Mouse (Mus musculus) liver, embryonic 14.5 days (tissue): ENCODE data around the gene Lefty2. TPM values are rescaled to one million over a fixed set of nuclear protein-coding genes. Genes with fewer than 3 reads are reported as not detected.

ENCODE experiments used
- ATAC-seq: fragments of 200-750 bp; cut with Nextera tagmentation; 2 replicates; pipeline ENCODE4 v1.8.0; 2017; ENCODE audit warnings: moderate number of reproducible peaks, mild to moderate bottlenecking, moderate library complexity; ENCODE audit not compliant: insufficient read depth
- DNase-seq, 3 experiments: peaks; one replicate each; pipeline ENCODE4 v3.0.0-alpha.2; 2012 to 2013; ENCODE audit warnings: low read depth in 3 of 3, low spot score in 3 of 3
- H3K27ac ChIP-seq: fragments of 300-500 bp; sonication (generic); 2 replicates; pipeline ENCODE4 v1.5.1; 2014; ENCODE audit warnings: moderate library complexity, mild to moderate bottlenecking, control low read depth, inconsistent platforms
- H3K27me3 ChIP-seq: fragments of 300-500 bp; sonication (generic); 2 replicates; pipeline ENCODE4 v1.6.1; 2014; ENCODE audit warnings: mild to moderate bottlenecking, low read length, moderate library complexity; ENCODE audit not compliant: control insufficient read depth, insufficient read depth
- H3K36me3 ChIP-seq: fragments of 300-500 bp; sonication (generic); replicated peaks from 2 replicates; pipeline ENCODE4 v1.6.1; 2014; ENCODE audit warnings: low read depth; ENCODE audit not compliant: control insufficient read depth, insufficient read depth
- H3K4me1 ChIP-seq, 2 experiments: fragments of 200-500 bp in 1 of 2; fragments of 300-500 bp in 1 of 2; sonication (generic) in 1 of 2; replicated peaks; 2 replicates each; pipeline ENCODE4 v1.6.1; 2012 to 2014; ENCODE audit warnings: antibody characterized with exemption in 1 of 2, inconsistent platforms in 1 of 2, low read length in 1 of 2; ENCODE audit not compliant: control insufficient read depth in 2 of 2, insufficient read depth in 2 of 2
- H3K4me2 ChIP-seq: fragments of 300-500 bp; sonication (generic); 2 replicates; pipeline ENCODE4 v1.6.1; 2014; ENCODE audit warnings: low read depth, mild to moderate bottlenecking, control low read depth, moderate library complexity
- H3K4me3 ChIP-seq, 2 experiments: fragments of 200-500 bp in 1 of 2; fragments of 300-500 bp in 1 of 2; sonication (generic) in 1 of 2; 2 replicates each; pipeline ENCODE4 v1.5.1; 2012 to 2014; ENCODE audit warnings: low read depth in 2 of 2, low read length in 2 of 2, mild to moderate bottlenecking in 2 of 2, control low read depth in 1 of 2, inconsistent platforms in 1 of 2, moderate library complexity in 1 of 2; ENCODE audit not compliant: insufficient read depth in 1 of 2
- H3K9ac ChIP-seq: fragments of 300-500 bp; sonication (generic); replicated peaks from 2 replicates; pipeline ENCODE4 v1.6.1; 2014; ENCODE audit warnings: mild to moderate bottlenecking, control low read depth, moderate library complexity
- H3K9me3 ChIP-seq: fragments of 300-500 bp; sonication (generic); 2 replicates; pipeline ENCODE4 v1.6.1; 2016; ENCODE audit warnings: low read length, mixed read lengths; ENCODE audit not compliant: control insufficient read depth
- CTCF ChIP-seq: IDR thresholded peaks from 2 replicates; pipeline ENCODE4 v1.5.1; 2016; ENCODE audit warnings: antibody characterized with exemption, low read depth, control low read depth
- EP300 ChIP-seq: IDR thresholded peaks from 2 replicates; pipeline ENCODE4 v1.6.1; 2016; ENCODE audit warnings: antibody characterized with exemption, low read depth
- WGBS: fragments of 180-500 bp; shearing (Covaris S2); extraction: QIAGEN DNeasy Blood & Tissue Kit; methylation state at CpG from one replicate; pipeline ENCODE4 v1.1.7; 2014; ENCODE audit not compliant: insufficient replicate concordance; 5-methylcytosine and 5-hydroxymethylcytosine counted together
- polyA plus RNA-seq, 2 experiments: library from polyadenylated mRNA; depleted of rRNA in 1 of 2; stranded (reverse) in 1 of 2; unstranded in 1 of 2; fragments of >200 nt; fragmentation: Nextera tagmentation in 1 of 2; extraction: Ambion mirVana in 1 of 2; gene quantifications; 2 replicates each; pipeline versions ENCODE4 v1.2.1 to v1.2.3; 2012 to 2014

The Lefty2 gene
- polyA plus RNA-seq, 2 experiments, result not detected

GRCm38 (mm10) chr1:180904039-180904814, 11.3 kb downstream of the Lefty2 start, which contains the start of gene Pycr2:
Pycr2 (plus strand) TSS chr1:180904293.
- peak; percentile 91 to 93 (median 93) for DNase-seq
- Histone ChIP-seq H3K36me3 (peaks cover 37% of the 10 kb centered on the region), H3K9me3 (no peaks in the 10 kb centered on the region), H3K9ac (peak within 1 kb of the TSS; percentile 93), H3K27ac (peak within 1 kb of the TSS; percentile 99), H3K4me3 (peak within 1 kb of the TSS; percentile 94 to 97), H3K4me2 (peak within 1 kb of the TSS; percentile 99), H3K4me1 (peaks cover 36 to 39% of the 10 kb centered on the region in 2 experiments), H3K27me3 (no peaks in the 10 kb centered on the region)
- TF ChIP-seq CTCF, result no peak
- no peak for TF ChIP-seq EP300
- peak; percentile 77 for ATAC-seq
- WGBS, result under 1% methylated on average over 52 of the region's 52 CpGs

GRCm38 (mm10) chr1:180904815-180905080, 11.8 kb downstream of the Lefty2 start:
- DNase-seq, result no peak
- Histone ChIP-seq H3K4me1 (peaks cover 36 to 39% of the 10 kb centered on the region in 2 experiments), H3K36me3 (peaks cover 37% of the 10 kb centered on the region), H3K27ac (peak overlapping the region; percentile 80), H3K4me2 (peak overlapping the region; percentile 99), H3K9me3 (no peaks in the 10 kb centered on the region), H3K27me3 (no peaks in the 10 kb centered on the region), H3K9ac (peak overlapping the region; percentile 93), H3K4me3 (peak overlapping the region; percentile 94 to 97)
- WGBS, result under 1% methylated on average over 5 of the region's 5 CpGs
- TF ChIP-seq EP300 (no peak), CTCF (no peak)
- ATAC-seq, result no peak

- Histone ChIP-seq H3K27me3 (no peaks in the 10 kb centered on the region), H3K36me3 (peaks cover 37% of the 10 kb centered on the region), H3K9me3 (no peaks in the 10 kb centered on the region), H3K27ac (peak overlapping the region; percentile 5), H3K4me3 (peak overlapping the region; percentile 94 to 97), H3K4me1 (peaks cover 36 to 39% of the 10 kb centered on the region in 2 experiments), H3K4me2 (peak overlapping the region; percentile 99), H3K9ac (peak overlapping the region; percentile 93)
- no peak for ATAC-seq
- WGBS, result 62% methylated on average over 6 of the region's 6 CpGs
- TF ChIP-seq CTCF, result no peak
- no peak for TF ChIP-seq EP300
- no peak for DNase-seq
Observed at GRCm38 (mm10) chr1:180905307-180905706, 12.4 kb downstream of the Lefty2 start.

- peak overlapping the region; percentile 93 for H3K9ac ChIP-seq
- no peak for DNase-seq
- WGBS, result 85% methylated on average over 17 of the region's 17 CpGs
- peaks cover 37% of the 10 kb centered on the region for H3K36me3 ChIP-seq
- H3K27me3 ChIP-seq, result no peaks in the 10 kb centered on the region
- peak overlapping the region; percentile 5 for H3K27ac ChIP-seq
- peak overlapping the region; percentile 99 for H3K4me2 ChIP-seq
- peak overlapping the region; percentile 94 to 97 for H3K4me3 ChIP-seq
- no peaks in the 10 kb centered on the region for H3K9me3 ChIP-seq
- TF ChIP-seq CTCF, result no peak
- TF ChIP-seq EP300, result no peak
- ATAC-seq, result no peak
- peaks cover 38 to 39% of the 10 kb centered on the region in 2 experiments for H3K4me1 ChIP-seq
Observed at GRCm38 (mm10) chr1:180905876-180906275, 13.0 kb downstream of the Lefty2 start.

GRCm38 (mm10) chr1:180906461-180907147, 13.7 kb downstream of the Lefty2 start:
- H3K36me3 ChIP-seq, result peaks cover 37% of the 10 kb centered on the region
- peak overlapping the region; percentile 99 for H3K4me2 ChIP-seq
- TF ChIP-seq CTCF (peak; percentile 22; the same call in 1 of the 2 replicates), EP300 (no peak)
- H3K27me3 ChIP-seq, result no peaks in the 10 kb centered on the region
- peaks cover 41 to 42% of the 10 kb centered on the region in 2 experiments for H3K4me1 ChIP-seq
- ATAC-seq, result no peak
- H3K27ac ChIP-seq, result no peak overlapping the region; the same call in 1 of the 2 replicates
- no peak overlapping the region for H3K9ac ChIP-seq
- H3K4me3 ChIP-seq, result peak overlapping the region; percentile 94 to 97; a peak in 3 of 4 replicates
- DNase-seq, result no peak
- WGBS, result 71% methylated on average over 24 of the region's 24 CpGs
- no peaks in the 10 kb centered on the region for H3K9me3 ChIP-seq
